Mouse (Mus musculus): Measurements from ENCODE around the gene Zbp1. TPM values are rescaled to one million over a fixed set of nuclear protein-coding genes. Genes with fewer than 3 reads are reported as not detected.
A peak's percentile ranks its signal among the peaks of the same experiment; 100 is the strongest.

Gene Zbp1
- total RNA-seq, 4 experiments from 2014 or later = 1.1 to 5.3 (median 2.5) TPM

GRCm38 (mm10) chr2:173246688-173247087, 28.0 kb upstream of the Zbp1 start:
- no peak for DNase-seq

- no peak for DNase-seq
Measured at GRCm38 (mm10) chr2:173245258-173245657, 26.5 kb upstream of the Zbp1 start.

GRCm38 (mm10) chr2:173244108-173244507, 25.4 kb upstream of the Zbp1 start:
- DNase-seq = no peak

GRCm38 (mm10) chr2:173243616-173244015, 24.9 kb upstream of the Zbp1 start:
- DNase-seq = no peak

- DNase-seq = no peak
Measured at GRCm38 (mm10) chr2:173242874-173243273, 24.2 kb upstream of the Zbp1 start.

- DNase-seq = no peak
Measured at GRCm38 (mm10) chr2:173240738-173241137, 22.0 kb upstream of the Zbp1 start.

- DNase-seq = no peak
Measured at GRCm38 (mm10) chr2:173238522-173238921, 19.8 kb upstream of the Zbp1 start.

GRCm38 (mm10) chr2:173235435-173236332, 17.0 kb upstream of the Zbp1 start:
- no peak for DNase-seq

- no peak for DNase-seq
Measured at GRCm38 (mm10) chr2:173232766-173233099, 14.0 kb upstream of the Zbp1 start.

GRCm38 (mm10) chr2:173232065-173232765, 13.5 kb upstream of the Zbp1 start:
- DNase-seq = no peak

- peak; percentile 79 for DNase-seq
Measured at GRCm38 (mm10) chr2:173229578-173230224, 11.0 kb upstream of the Zbp1 start.

- no peak for DNase-seq
Measured at GRCm38 (mm10) chr2:173228567-173228966, 9.8 kb upstream of the Zbp1 start.

- no peak for DNase-seq
Measured at GRCm38 (mm10) chr2:173226792-173227191, 8.1 kb upstream of the Zbp1 start.

- DNase-seq = no peak
Measured at GRCm38 (mm10) chr2:173225906-173226305, 7.2 kb upstream of the Zbp1 start.

GRCm38 (mm10) chr2:173224832-173225231, 6.1 kb upstream of the Zbp1 start:
- DNase-seq = no peak

GRCm38 (mm10) chr2:173224097-173224496, 5.4 kb upstream of the Zbp1 start:
- no peak for DNase-seq

- no peak for DNase-seq
Measured at GRCm38 (mm10) chr2:173223496-173223895, 4.8 kb upstream of the Zbp1 start.

GRCm38 (mm10) chr2:173220754-173221153, 2.0 kb upstream of the Zbp1 start:
- DNase-seq = no peak

- no peak for DNase-seq
Measured at GRCm38 (mm10) chr2:173219256-173219954, 682 bp upstream of the Zbp1 start.

GRCm38 (mm10) chr2:173217763-173218258, 912 bp downstream of the Zbp1 start:
- DNase-seq = no peak

- no peak for DNase-seq
Measured at GRCm38 (mm10) chr2:173217246-173217645, 1.5 kb downstream of the Zbp1 start.

GRCm38 (mm10) chr2:173216840-173217239, 1.9 kb downstream of the Zbp1 start:
- DNase-seq = no peak
